Mouse (Mus musculus): ENCODE measurements around the gene Mcat.

Gene Mcat

GRCm38 (mm10) chr15:83563327-83563856 is at the start of gene Mcat, which contains the start of gene Tspo:
Gene Mcat (minus strand): TSS chr15:83563787.
Gene Tspo (plus strand): TSS chr15:83563592.
- no peak for DNase-seq (ENCODE audit: low read depth)

GRCm38 (mm10) chr15:83607115-83607802 is 43.7 kb upstream of the Mcat start:
- peak; percentile 77 for DNase-seq (ENCODE audit: low read depth)

GRCm38 (mm10) chr15:83606700-83607099 is 43.1 kb upstream of the Mcat start:
- DNase-seq (ENCODE audit: low read depth): no peak

- no peak for DNase-seq (ENCODE audit: low read depth)
Measured at GRCm38 (mm10) chr15:83606216-83606615, 42.6 kb upstream of the Mcat start.

GRCm38 (mm10) chr15:83603426-83603825 is 39.8 kb upstream of the Mcat start:
- DNase-seq (ENCODE audit: low read depth): no peak

GRCm38 (mm10) chr15:83603046-83603396 is 39.4 kb upstream of the Mcat start:
- DNase-seq (ENCODE audit: low read depth): no peak

- DNase-seq (ENCODE audit: low read depth): no peak
Measured at GRCm38 (mm10) chr15:83602372-83603045, 38.9 kb upstream of the Mcat start.

- no peak for DNase-seq (ENCODE audit: low read depth)
Measured at GRCm38 (mm10) chr15:83601185-83601584, 37.6 kb upstream of the Mcat start.

GRCm38 (mm10) chr15:83596833-83597232 is 33.2 kb upstream of the Mcat start:
- no peak for DNase-seq (ENCODE audit: low read depth)

GRCm38 (mm10) chr15:83595364-83595711 is 31.8 kb upstream of the Mcat start:
- no peak for DNase-seq (ENCODE audit: low read depth)

GRCm38 (mm10) chr15:83594513-83595363 is 31.2 kb upstream of the Mcat start, which contains the start of gene Ttll12:
Gene Ttll12 (minus strand): TSS chr15:83595157.
- DNase-seq (ENCODE audit: low read depth): peak; percentile 95

- DNase-seq (ENCODE audit: low read depth): peak; percentile 63
Measured at GRCm38 (mm10) chr15:83593702-83594512, 30.3 kb upstream of the Mcat start.

- DNase-seq (ENCODE audit: low read depth): no peak
Measured at GRCm38 (mm10) chr15:83593189-83593585, 29.6 kb upstream of the Mcat start.

- DNase-seq (ENCODE audit: low read depth): peak; percentile 59
Measured at GRCm38 (mm10) chr15:83592260-83593188, 28.9 kb upstream of the Mcat start.

GRCm38 (mm10) chr15:83591758-83592157 is 28.2 kb upstream of the Mcat start:
- no peak for DNase-seq (ENCODE audit: low read depth)

- DNase-seq (ENCODE audit: low read depth): no peak
Measured at GRCm38 (mm10) chr15:83590841-83591240, 27.3 kb upstream of the Mcat start.

- no peak for DNase-seq (ENCODE audit: low read depth)
Measured at GRCm38 (mm10) chr15:83584741-83585220, 21.2 kb upstream of the Mcat start.

GRCm38 (mm10) chr15:83583419-83584156 is 20.0 kb upstream of the Mcat start:
- no peak for DNase-seq (ENCODE audit: low read depth)

- no peak for DNase-seq (ENCODE audit: low read depth)
Measured at GRCm38 (mm10) chr15:83582931-83583330, 19.3 kb upstream of the Mcat start.

GRCm38 (mm10) chr15:83576651-83577050 is 13.1 kb upstream of the Mcat start:
- DNase-seq (ENCODE audit: low read depth): no peak

Data from c-Kit-positive CD71-positive TER-119-negative erythroid progenitor cells, embryonic 14.5 days (primary cell).